Mouse (Mus musculus): ENCODE results near the gene Tvp23a.

DNA sequence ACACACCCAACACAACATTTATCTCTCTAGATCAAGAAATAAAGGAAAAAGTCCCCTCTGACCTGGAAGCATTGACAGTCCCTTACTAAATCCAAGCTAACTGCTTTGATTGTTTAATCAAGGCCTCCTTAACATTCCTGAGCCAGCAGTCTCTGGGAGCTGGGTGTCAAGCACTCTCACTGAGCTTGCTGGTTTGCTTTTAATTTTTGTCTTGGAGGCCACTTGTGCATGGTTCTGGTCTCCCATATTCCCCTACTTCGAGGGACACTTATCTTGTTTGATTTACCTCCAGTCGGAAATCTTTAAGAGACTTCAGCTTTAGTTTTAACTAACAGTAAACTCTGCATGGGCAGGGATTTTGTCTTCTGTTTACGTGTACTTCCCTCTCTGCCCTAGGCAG lies 27.8 kb upstream of the Tvp23a start:
- no peak for TF ChIP-seq POLR2A (IDR thresholded peaks at IDR 0.05; ENCODE audit: insufficient read depth, low read depth, low read length)
- no peak for TF ChIP-seq CTCF (IDR thresholded peaks at IDR 0.05; ENCODE audit: insufficient read depth, low read depth, low read length)

All from olfactory bulb, adult 2 months (tissue).